Mouse (Mus musculus) neural tube, embryonic 11.5 days (tissue): ENCODE results near the gene Pdpn. TPM values are rescaled to one million over a fixed set of nuclear protein-coding genes. Genes with fewer than 3 reads are reported as not detected.

Experiments used
- ATAC-seq: fragments of 200-750 bp; cut with Nextera tagmentation; 2 replicates; pipeline ENCODE4 v1.8.0; 2017; ENCODE audit warnings: moderate number of reproducible peaks, mild to moderate bottlenecking, moderate TSS enrichment, moderate library complexity; ENCODE audit not compliant: insufficient read depth, low FRiP score, low TSS enrichment
- DNase-seq: peaks from one replicate; pipeline ENCODE4 v3.0.0-alpha.2; 2015; ENCODE audit warnings: low spot score
- H3K27ac ChIP-seq: fragments of 300-500 bp; sonication (generic); 2 replicates; pipeline ENCODE4 v1.5.1; 2014; ENCODE audit warnings: low read depth, mild to moderate bottlenecking, low read length
- H3K27me3 ChIP-seq: fragments of 300-500 bp; sonication (generic); 2 replicates; pipeline ENCODE4 v1.6.1; 2014; ENCODE audit warnings: mild to moderate bottlenecking, low read length, mixed read lengths; ENCODE audit not compliant: control insufficient read depth, insufficient read depth
- H3K36me3 ChIP-seq: fragments of 300-500 bp; sonication (generic); 2 replicates; pipeline ENCODE4 v1.6.1; 2014; ENCODE audit warnings: mild to moderate bottlenecking, low read length, moderate library complexity, mixed read lengths; ENCODE audit not compliant: control insufficient read depth, insufficient read depth
- H3K4me1 ChIP-seq: fragments of 300-500 bp; sonication (generic); 2 replicates; pipeline ENCODE4 v1.6.1; 2014; ENCODE audit warnings: low read length, mixed read lengths; ENCODE audit not compliant: control insufficient read depth, insufficient read depth
- H3K4me2 ChIP-seq: fragments of 300-500 bp; sonication (generic); 2 replicates; pipeline ENCODE4 v1.6.1; 2014; ENCODE audit warnings: low read depth, mild to moderate bottlenecking, moderate library complexity
- H3K4me3 ChIP-seq: fragments of 300-500 bp; sonication (generic); 2 replicates; pipeline ENCODE4 v1.5.1; 2014; ENCODE audit warnings: low read depth, low read length
- H3K9ac ChIP-seq: fragments of 300-500 bp; sonication (generic); 2 replicates; pipeline ENCODE4 v1.6.1; 2014; ENCODE audit warnings: mild to moderate bottlenecking, low read length
- H3K9me3 ChIP-seq: fragments of 300-500 bp; sonication (generic); 2 replicates; pipeline ENCODE4 v1.6.1; 2016; ENCODE audit warnings: low read length; ENCODE audit not compliant: control insufficient read depth
- WGBS: fragments of 180-500 bp; shearing (Covaris S2); extraction: QIAGEN DNeasy Blood & Tissue Kit; methylation state at CpG from one replicate; pipeline ENCODE4 v1.1.7; 2014; 5-methylcytosine and 5-hydroxymethylcytosine counted together
- polyA plus RNA-seq: library from polyadenylated mRNA; unstranded; fragments of >200 nt; fragmentation: Nextera tagmentation; extraction: Ambion mirVana; gene quantifications from 2 replicates; pipeline ENCODE4 v1.2.1, GENCODE M21; 2014

The Pdpn gene
- polyA plus RNA-seq, 1 experiment from 2014 or later = 147 TPM

- Histone ChIP-seq H3K9ac (no peak overlapping the region), H3K27me3 (no peaks in the 10 kb centered on the region), H3K4me1 (peaks cover 7% of the 10 kb centered on the region; the same call in 1 of the 2 replicates), H3K4me3 (no peak overlapping the region), H3K4me2 (no peak overlapping the region), H3K9me3 (no peaks in the 10 kb centered on the region), H3K27ac (no peak overlapping the region; the same call in 1 of the 2 replicates), H3K36me3 (peaks cover 7% of the 10 kb centered on the region)
- WGBS = 55% methylated on average over 7 of the region's 7 CpGs
- ATAC-seq (no peak), DNase-seq (no peak)
Measured at GRCm38 (mm10) chr4:143288880-143289279, 10.5 kb downstream of the Pdpn start.

GRCm38 (mm10) chr4:143288473-143288872, 10.9 kb downstream of the Pdpn start:
- no peak for DNase-seq
- ATAC-seq = no peak
- Histone ChIP-seq H3K9ac (no peak overlapping the region), H3K4me2 (no peak overlapping the region), H3K27ac (no peak overlapping the region; the same call in 1 of the 2 replicates), H3K4me3 (no peak overlapping the region), H3K27me3 (no peaks in the 10 kb centered on the region), H3K36me3 (peaks cover 6% of the 10 kb centered on the region), H3K4me1 (peaks cover 7% of the 10 kb centered on the region; the same call in 1 of the 2 replicates), H3K9me3 (no peaks in the 10 kb centered on the region)
- WGBS = 77% methylated on average over 6 of the region's 6 CpGs

GRCm38 (mm10) chr4:143287065-143287464, 12.3 kb downstream of the Pdpn start:
- no peaks in the 10 kb centered on the region for H3K9me3 ChIP-seq
- no peak overlapping the region for H3K27ac ChIP-seq
- H3K9ac ChIP-seq = no peak overlapping the region
- no peaks in the 10 kb centered on the region for H3K27me3 ChIP-seq
- ATAC-seq = no peak
- no peak overlapping the region for H3K4me3 ChIP-seq
- H3K36me3 ChIP-seq = no peaks in the 10 kb centered on the region
- H3K4me1 ChIP-seq = peaks cover 7% of the 10 kb centered on the region; the same call in 1 of the 2 replicates
- WGBS = 44% methylated on average over 4 of the region's 4 CpGs
- H3K4me2 ChIP-seq = no peak overlapping the region
- no peak for DNase-seq

GRCm38 (mm10) chr4:143280166-143280565, 19.2 kb downstream of the Pdpn start:
- ATAC-seq = peak; percentile 17
- Histone ChIP-seq H3K4me1 (peaks cover 10% of the 10 kb centered on the region; the same call in 1 of the 2 replicates), H3K9me3 (no peaks in the 10 kb centered on the region), H3K27ac (peak overlapping the region; percentile 87), H3K36me3 (no peaks in the 10 kb centered on the region), H3K4me2 (no peak overlapping the region), H3K9ac (no peak overlapping the region), H3K4me3 (no peak overlapping the region), H3K27me3 (no peaks in the 10 kb centered on the region)
- WGBS = 79% methylated on average over 3 of the region's 3 CpGs
- peak; percentile 68 for DNase-seq

- 25% methylated on average over 12 of the region's 12 CpGs for WGBS
- H3K4me2 ChIP-seq = no peak overlapping the region
Measured at GRCm38 (mm10) chr4:143279661-143280060, 19.7 kb downstream of the Pdpn start.

GRCm38 (mm10) chr4:143279016-143279415, 20.3 kb downstream of the Pdpn start:
- H3K27ac ChIP-seq = peak overlapping the region; percentile 81
- H3K36me3 ChIP-seq = no peaks in the 10 kb centered on the region
- 73% methylated on average over 5 of the region's 5 CpGs for WGBS
- H3K9ac ChIP-seq = no peak overlapping the region
- no peaks in the 10 kb centered on the region for H3K27me3 ChIP-seq
- ATAC-seq = no peak
- H3K4me2 ChIP-seq = no peak overlapping the region
- DNase-seq = no peak
- no peak overlapping the region for H3K4me3 ChIP-seq
- peaks cover 10% of the 10 kb centered on the region; the same call in 1 of the 2 replicates for H3K4me1 ChIP-seq
- H3K9me3 ChIP-seq = no peaks in the 10 kb centered on the region

More at GRCm38 (mm10) chr4:143279661-143280060, 19.7 kb downstream of the Pdpn start:
- peaks cover 10% of the 10 kb centered on the region; the same call in 1 of the 2 replicates for H3K4me1 ChIP-seq
- H3K9me3 ChIP-seq = no peaks in the 10 kb centered on the region
- H3K27ac ChIP-seq = peak overlapping the region; percentile 87
- no peaks in the 10 kb centered on the region for H3K36me3 ChIP-seq
- no peak overlapping the region for H3K4me3 ChIP-seq
- no peaks in the 10 kb centered on the region for H3K27me3 ChIP-seq
- DNase-seq = peak; percentile 79
- peak; percentile 78 for ATAC-seq
- no peak overlapping the region for H3K9ac ChIP-seq

- 32% methylated on average over 14 of the region's 14 CpGs for whole genome bisulfite sequencing
Measured at GRCm38 (mm10) chr4:143278429-143278871, 20.9 kb downstream of the Pdpn start.

GRCm38 (mm10) chr4:143277319-143277718, 22.0 kb downstream of the Pdpn start:
- Histone ChIP-seq H3K4me1 (peaks cover 10% of the 10 kb centered on the region; the same call in 1 of the 2 replicates), H3K9me3 (no peaks in the 10 kb centered on the region), H3K4me2 (no peak overlapping the region), H3K9ac (no peak overlapping the region), H3K4me3 (no peak overlapping the region), H3K36me3 (0 out of 2 replicates have a peak, but pooled peaks cover 2% of the 10 kb centered on the region), H3K27ac (no peak overlapping the region), H3K27me3 (no peaks in the 10 kb centered on the region)
- ATAC-seq (no peak), DNase-seq (no peak)
- 94% methylated on average over 6 of the region's 6 CpGs for WGBS

More at GRCm38 (mm10) chr4:143278429-143278871, 20.9 kb downstream of the Pdpn start:
- Histone ChIP-seq H3K36me3 (no peaks in the 10 kb centered on the region), H3K4me3 (no peak overlapping the region), H3K9ac (no peak overlapping the region), H3K9me3 (no peaks in the 10 kb centered on the region), H3K4me1 (peaks cover 10% of the 10 kb centered on the region; the same call in 1 of the 2 replicates), H3K27ac (peak overlapping the region; percentile 81), H3K4me2 (no peak overlapping the region), H3K27me3 (no peaks in the 10 kb centered on the region)
- ATAC-seq (peak; percentile 39; the same call in 1 of the 2 replicates), DNase-seq (peak; percentile 52)

GRCm38 (mm10) chr4:143271571-143271970, 27.8 kb downstream of the Pdpn start:
- Histone ChIP-seq H3K4me1 (no peaks in the 10 kb centered on the region), H3K4me2 (no peak overlapping the region), H3K9me3 (no peaks in the 10 kb centered on the region), H3K4me3 (no peak overlapping the region), H3K27ac (no peak overlapping the region), H3K9ac (no peak overlapping the region), H3K27me3 (no peaks in the 10 kb centered on the region), H3K36me3 (peaks cover 11% of the 10 kb centered on the region)
- 68% methylated on average over 6 of the region's 6 CpGs for WGBS
- DNase-seq (no peak), ATAC-seq (no peak)
